Mouse (Mus musculus): ENCODE measurements around the gene Ldah. TPM values are rescaled to one million over a fixed set of nuclear protein-coding genes. Genes with fewer than 3 reads are reported as not detected.

Ldah gene
- polyA plus RNA-seq, 1 experiment from 2014 or later = 49.3 TPM

DNA sequence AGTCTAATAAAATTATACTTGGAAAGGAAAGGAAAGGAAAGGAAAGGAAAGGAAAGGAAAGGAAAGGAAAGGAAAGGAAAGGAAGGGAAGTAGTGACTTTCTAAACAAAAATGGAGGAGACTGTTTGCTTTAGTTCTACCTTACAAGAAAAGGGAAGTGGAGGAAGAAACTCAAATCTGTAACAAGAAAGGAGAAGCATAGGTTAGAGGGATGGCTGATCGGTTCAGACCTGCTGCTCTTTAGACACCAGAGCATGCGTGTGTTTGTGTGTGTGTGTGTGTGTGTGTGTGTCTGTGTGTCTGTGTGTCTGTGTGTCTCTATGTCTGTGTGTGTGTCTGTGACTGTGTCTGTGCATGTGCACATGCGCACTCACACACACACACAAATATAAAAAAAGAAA, 23.2 kb downstream of the Ldah start:
- no peaks in the 10 kb centered on the region for H3K27me3 ChIP-seq
- H3K27ac ChIP-seq = no peak overlapping the region
- H3K4me2 ChIP-seq = no peak overlapping the region
- H3K9me3 ChIP-seq = no peaks in the 10 kb centered on the region
- ATAC-seq (ENCODE audit: borderline replicate concordance, extremely low read depth, low FRiP score, low TSS enrichment) = no peak
- H3K4me1 ChIP-seq = no peaks in the 10 kb centered on the region
- 90% methylated on average over 3 of the region's 3 CpGs for WGBS
- H3K36me3 ChIP-seq = peaks cover 4% of the 10 kb centered on the region; the same call in 1 of the 2 replicates
- H3K9ac ChIP-seq = no peak overlapping the region
- H3K4me3 ChIP-seq = no peak overlapping the region

DNA sequence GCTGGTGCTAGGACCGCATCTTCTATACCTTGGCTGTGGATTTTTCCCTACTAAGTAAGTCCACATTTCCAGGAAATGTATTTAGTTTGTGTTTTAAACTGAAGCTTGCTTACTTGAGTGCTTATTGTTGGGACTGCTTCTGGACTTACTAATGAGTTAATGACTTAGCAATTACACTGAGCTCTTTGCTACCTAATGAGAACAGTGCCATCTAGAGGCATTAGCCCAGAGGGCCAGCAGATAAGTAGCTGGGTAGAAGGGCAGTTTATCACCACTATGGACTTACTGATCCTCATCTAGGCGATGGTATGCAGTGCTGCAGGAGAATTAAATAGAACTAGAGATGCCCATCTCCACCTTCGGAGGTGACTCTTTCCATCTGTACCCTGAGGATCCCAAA, 24.8 kb downstream of the Ldah start:
- Histone ChIP-seq H3K36me3 (no peaks in the 10 kb centered on the region), H3K9ac (no peak overlapping the region), H3K4me2 (no peak overlapping the region), H3K27me3 (no peaks in the 10 kb centered on the region), H3K4me1 (no peaks in the 10 kb centered on the region), H3K9me3 (no peaks in the 10 kb centered on the region), H3K27ac (no peak overlapping the region), H3K4me3 (no peak overlapping the region)
- ATAC-seq (ENCODE audit: borderline replicate concordance, extremely low read depth, low FRiP score, low TSS enrichment) = no peak
- WGBS = 80% methylated on average over 3 of the region's 3 CpGs

DNA sequence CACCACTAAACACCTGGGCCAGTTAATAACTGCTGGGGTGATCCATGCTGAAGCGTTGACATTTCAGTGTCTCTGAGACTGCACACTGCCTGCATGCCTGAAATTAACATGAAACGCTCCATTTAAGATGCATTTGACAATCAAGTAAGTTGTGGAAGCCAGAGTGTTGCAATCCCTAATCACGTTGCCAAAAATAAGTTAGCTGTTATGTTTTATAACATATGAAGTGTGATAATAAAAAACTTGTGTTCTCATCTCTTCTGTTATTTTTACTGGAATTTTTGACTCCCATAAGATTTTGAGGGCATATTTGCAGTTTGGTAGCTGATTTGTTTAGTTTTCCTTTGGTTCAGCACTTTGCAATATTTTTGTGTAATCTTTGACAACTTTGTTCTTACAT, 34.3 kb downstream of the Ldah start:
- Histone ChIP-seq H3K27me3 (no peaks in the 10 kb centered on the region), H3K9me3 (no peaks in the 10 kb centered on the region), H3K27ac (no peak overlapping the region), H3K4me3 (no peak overlapping the region), H3K9ac (no peak overlapping the region), H3K4me1 (peaks cover 22% of the 10 kb centered on the region; the same call in 1 of the 2 replicates), H3K36me3 (no peaks in the 10 kb centered on the region; the same call in 1 of the 2 replicates), H3K4me2 (no peak overlapping the region)
- peak; percentile 49; the same call in 1 of the 2 replicates for ATAC-seq (ENCODE audit: borderline replicate concordance, extremely low read depth, low FRiP score, low TSS enrichment)
- 54% methylated on average over 3 of the region's 3 CpGs for WGBS

DNA sequence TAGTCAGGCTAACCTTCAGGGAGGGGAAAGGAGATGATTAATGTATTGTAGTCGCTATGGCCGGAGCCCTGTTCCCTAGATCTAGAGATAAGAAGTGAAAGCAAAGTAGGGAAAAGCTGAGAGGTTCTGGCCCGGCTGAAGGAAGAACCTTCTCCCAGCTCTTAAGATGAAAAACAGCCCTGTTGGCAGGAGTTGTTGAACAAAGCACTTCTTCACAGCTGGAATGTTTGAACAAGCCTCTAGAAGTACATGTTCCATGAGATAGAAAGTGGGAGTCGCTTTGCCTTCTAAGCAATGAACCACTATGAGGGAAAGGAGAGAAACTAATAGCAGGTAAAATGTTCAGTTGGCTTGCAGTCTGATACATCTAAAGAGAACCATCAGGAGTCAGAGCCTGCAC, 36.8 kb downstream of the Ldah start:
- Histone ChIP-seq H3K4me2 (peak overlapping the region; percentile 21; the same call in 1 of the 2 replicates), H3K27ac (no peak overlapping the region), H3K9me3 (no peaks in the 10 kb centered on the region), H3K9ac (no peak overlapping the region), H3K4me1 (peaks cover 22% of the 10 kb centered on the region; the same call in 1 of the 2 replicates), H3K4me3 (no peak overlapping the region), H3K36me3 (no peaks in the 10 kb centered on the region; the same call in 1 of the 2 replicates), H3K27me3 (no peaks in the 10 kb centered on the region)
- ATAC-seq (ENCODE audit: borderline replicate concordance, extremely low read depth, low FRiP score, low TSS enrichment) = no peak
- 32% methylated on average over 4 of the region's 4 CpGs for whole genome bisulfite sequencing

DNA sequence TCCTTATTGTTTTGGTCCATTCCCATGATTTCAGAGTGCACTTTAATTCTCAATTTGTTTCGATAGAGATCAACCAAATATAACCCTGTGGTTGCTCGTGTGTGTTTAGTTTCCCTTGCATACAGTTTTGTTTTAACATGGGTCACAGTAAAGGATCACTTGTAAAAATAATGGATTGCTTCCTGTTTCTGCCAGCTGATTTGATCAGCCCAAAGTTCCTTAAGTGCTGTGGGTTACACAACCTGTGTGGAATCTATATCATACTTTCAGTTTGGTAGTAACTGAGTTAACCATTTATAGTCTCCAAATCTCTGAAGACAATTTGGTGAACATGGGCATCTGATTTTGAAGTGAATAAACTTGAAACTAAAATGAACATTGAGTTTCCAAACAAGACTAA, 52.4 kb downstream of the Ldah start:
- H3K4me1 ChIP-seq = 0 out of 2 replicates have a peak, but pooled peaks cover 6% of the 10 kb centered on the region
- no peak overlapping the region for H3K27ac ChIP-seq
- H3K36me3 ChIP-seq = no peaks in the 10 kb centered on the region
- no peaks in the 10 kb centered on the region for H3K9me3 ChIP-seq
- ATAC-seq (ENCODE audit: borderline replicate concordance, extremely low read depth, low FRiP score, low TSS enrichment) = no peak
- H3K27me3 ChIP-seq = no peaks in the 10 kb centered on the region
- 51% methylated on average over 2 of the region's 2 CpGs for WGBS
- H3K4me2 ChIP-seq = no peak overlapping the region
- no peak overlapping the region for H3K9ac ChIP-seq
- H3K4me3 ChIP-seq = no peak overlapping the region

- Histone ChIP-seq H3K36me3 (no peaks in the 10 kb centered on the region), H3K27ac (no peak overlapping the region), H3K9me3 (no peaks in the 10 kb centered on the region), H3K4me3 (no peak overlapping the region), H3K9ac (no peak overlapping the region), H3K27me3 (no peaks in the 10 kb centered on the region), H3K4me2 (no peak overlapping the region), H3K4me1 (0 out of 2 replicates have a peak, but pooled peaks cover 7% of the 10 kb centered on the region)
- ATAC-seq (ENCODE audit: borderline replicate concordance, extremely low read depth, low FRiP score, low TSS enrichment) = no peak
- WGBS = 82% methylated on average over 7 of the region's 7 CpGs
These were observed 58.4 kb downstream of the Ldah start for GRCm38 (mm10) chr12:8266311-8266710.

DNA sequence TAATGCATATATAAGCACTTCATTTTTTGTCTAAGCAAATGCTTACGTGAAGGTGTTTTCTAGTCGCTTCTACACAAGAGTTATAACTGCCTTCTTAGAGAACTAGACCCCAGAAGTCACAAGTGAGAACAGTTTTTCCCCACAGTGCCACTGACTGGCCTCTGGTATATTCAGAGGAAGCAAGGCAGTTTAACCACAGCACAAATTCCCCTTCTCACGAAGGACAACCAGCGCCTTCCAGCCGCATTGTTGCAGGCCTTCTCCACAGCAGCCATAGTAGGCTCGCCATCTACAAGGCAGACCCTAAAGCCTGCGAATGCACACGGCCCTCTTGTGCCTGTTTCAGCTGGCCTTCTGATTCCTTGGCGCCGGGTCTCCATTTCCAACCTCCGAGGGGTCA, 61.7 kb downstream of the Ldah start:
- Histone ChIP-seq H3K36me3 (no peaks in the 10 kb centered on the region), H3K27ac (no peak overlapping the region), H3K4me1 (0 out of 2 replicates have a peak, but pooled peaks cover 7% of the 10 kb centered on the region), H3K4me3 (no peak overlapping the region), H3K27me3 (no peaks in the 10 kb centered on the region), H3K9me3 (no peaks in the 10 kb centered on the region), H3K4me2 (no peak overlapping the region), H3K9ac (no peak overlapping the region)
- no peak for ATAC-seq (ENCODE audit: borderline replicate concordance, extremely low read depth, low FRiP score, low TSS enrichment)
- whole genome bisulfite sequencing = 94% methylated on average over 11 of the region's 11 CpGs

GRCm38 (mm10) chr12:8271405-8271804, 63.5 kb downstream of the Ldah start:
- WGBS = 67% methylated on average over 2 of the region's 2 CpGs
- no peak overlapping the region for H3K9ac ChIP-seq
- ATAC-seq (ENCODE audit: borderline replicate concordance, extremely low read depth, low FRiP score, low TSS enrichment) = no peak

DNA sequence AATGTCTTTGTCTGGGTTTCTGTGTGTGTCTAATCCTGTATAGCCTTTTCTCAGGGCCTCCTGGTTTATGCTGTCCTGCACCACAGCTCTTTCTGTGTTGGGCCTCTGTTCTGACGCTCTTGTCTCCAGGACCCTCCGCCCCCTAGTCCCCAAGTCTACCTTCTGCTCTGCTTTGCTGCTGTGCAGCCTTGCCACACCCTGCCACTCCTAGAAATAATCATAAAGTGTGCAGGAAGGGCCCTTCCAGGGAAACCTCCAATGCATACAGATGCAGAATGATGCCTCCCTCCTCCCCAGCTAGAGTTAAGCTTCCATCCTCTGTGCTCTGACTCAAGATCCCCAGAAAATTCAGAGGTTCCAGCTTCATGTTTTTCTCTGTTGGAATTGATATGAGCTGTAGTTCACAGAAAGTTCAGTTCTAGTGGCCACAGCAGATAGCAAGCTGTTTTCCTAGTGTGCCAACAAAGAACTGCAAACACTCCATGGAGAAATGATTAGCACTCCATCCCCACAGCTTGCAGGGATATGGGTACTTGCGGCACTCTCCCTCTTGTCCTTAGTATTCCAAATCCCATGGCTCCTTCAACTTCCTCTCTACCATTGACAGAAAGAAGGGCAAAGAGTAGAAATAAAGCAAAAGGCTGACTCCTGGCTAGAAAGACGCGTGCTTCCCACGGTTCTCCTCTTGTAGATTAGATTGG, 65.7 kb downstream of the Ldah start:
- no peak overlapping the region for H3K27ac ChIP-seq
- no peaks in the 10 kb centered on the region for H3K27me3 ChIP-seq
- H3K4me2 ChIP-seq = no peak overlapping the region
- no peaks in the 10 kb centered on the region; the same call in 1 of the 2 replicates for H3K36me3 ChIP-seq
- no peak overlapping the region for H3K4me3 ChIP-seq
- 62% methylated on average over 6 of the region's 6 CpGs for WGBS
- H3K9ac ChIP-seq = no peak overlapping the region
- no peaks in the 10 kb centered on the region for H3K9me3 ChIP-seq
- no peak for ATAC-seq (ENCODE audit: borderline replicate concordance, extremely low read depth, low FRiP score, low TSS enrichment)
- no peaks in the 10 kb centered on the region for H3K4me1 ChIP-seq

More at GRCm38 (mm10) chr12:8271405-8271804, 63.5 kb downstream of the Ldah start:
- H3K4me1 ChIP-seq = 0 out of 2 replicates have a peak, but pooled peaks cover 7% of the 10 kb centered on the region
- no peak overlapping the region for H3K27ac ChIP-seq
- H3K9me3 ChIP-seq = no peaks in the 10 kb centered on the region
- no peaks in the 10 kb centered on the region for H3K27me3 ChIP-seq
- H3K4me3 ChIP-seq = no peak overlapping the region
- H3K36me3 ChIP-seq = no peaks in the 10 kb centered on the region; the same call in 1 of the 2 replicates
- no peak overlapping the region for H3K4me2 ChIP-seq

DNA sequence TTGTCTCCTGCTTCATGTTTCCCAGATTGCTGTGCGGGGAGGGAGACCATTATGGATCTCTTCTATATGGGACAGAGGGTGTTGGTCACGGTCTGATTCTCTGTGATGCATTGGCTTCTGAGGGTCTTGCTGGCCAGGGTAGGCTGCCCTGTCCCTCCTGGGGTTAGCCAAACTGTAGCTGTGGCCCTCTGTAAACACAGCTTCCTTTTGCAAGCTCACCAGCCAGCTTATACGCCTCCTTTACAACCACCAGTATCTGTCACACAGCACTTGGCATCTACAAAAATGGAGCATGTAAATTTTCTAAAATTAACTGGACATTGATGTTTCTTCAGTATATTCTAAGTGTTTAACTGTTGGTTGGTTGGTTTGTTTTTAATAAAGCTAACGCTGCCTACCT, 67.5 kb downstream of the Ldah start:
- no peak overlapping the region for H3K4me2 ChIP-seq
- no peak overlapping the region for H3K27ac ChIP-seq
- ATAC-seq (ENCODE audit: borderline replicate concordance, extremely low read depth, low FRiP score, low TSS enrichment) = no peak
- no peak overlapping the region for H3K4me3 ChIP-seq
- H3K4me1 ChIP-seq = no peaks in the 10 kb centered on the region
- 86% methylated on average over 4 of the region's 4 CpGs for WGBS
- H3K27me3 ChIP-seq = no peaks in the 10 kb centered on the region
- H3K9ac ChIP-seq = no peak overlapping the region
- H3K36me3 ChIP-seq = peaks cover 4% of the 10 kb centered on the region; the same call in 1 of the 2 replicates
- no peaks in the 10 kb centered on the region for H3K9me3 ChIP-seq

DNA sequence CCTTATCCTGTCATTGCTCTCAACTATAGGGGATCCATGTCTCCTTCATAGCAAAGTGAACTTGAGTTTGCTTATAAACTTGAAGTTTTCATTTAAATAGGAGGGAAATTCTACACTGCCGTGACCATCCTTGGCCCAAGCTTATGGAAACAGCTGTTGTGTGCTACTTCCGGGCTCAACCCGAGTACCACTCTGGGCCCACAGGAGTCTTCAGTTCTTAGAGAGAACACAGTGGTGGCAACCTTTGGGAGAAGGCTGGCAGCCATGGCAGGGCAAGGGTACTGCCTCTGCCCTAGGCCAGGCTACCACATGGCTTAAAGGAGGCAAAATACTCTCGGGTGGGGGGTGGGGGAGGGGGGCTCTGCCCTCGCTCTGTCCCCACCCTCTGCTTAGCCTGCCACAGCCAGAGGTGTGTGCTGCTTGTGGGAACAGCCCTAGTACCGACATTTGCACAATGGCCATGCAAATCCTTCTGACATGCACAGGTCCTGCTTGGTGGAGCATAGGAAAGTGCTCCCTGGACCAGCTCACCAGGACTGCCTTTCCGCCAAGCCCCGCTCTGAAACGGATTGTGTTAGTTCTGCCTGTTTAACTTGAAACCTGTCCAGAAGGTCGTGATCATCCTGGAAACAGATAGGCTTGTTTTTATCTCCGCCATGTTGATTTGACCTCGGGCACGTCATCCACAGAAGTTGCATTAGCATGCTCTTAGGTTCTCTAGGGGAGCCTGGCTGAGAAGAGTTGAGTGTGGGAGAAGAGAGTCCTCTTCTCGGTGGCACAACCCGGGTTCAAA, 73.5 kb downstream of the Ldah start:
- H3K4me1 ChIP-seq = no peaks in the 10 kb centered on the region
- H3K4me3 ChIP-seq = no peak overlapping the region
- ATAC-seq (ENCODE audit: borderline replicate concordance, extremely low read depth, low FRiP score, low TSS enrichment) = no peak
- H3K4me2 ChIP-seq = no peak overlapping the region
- no peak overlapping the region for H3K9ac ChIP-seq
- no peak overlapping the region for H3K27ac ChIP-seq
- no peaks in the 10 kb centered on the region for H3K9me3 ChIP-seq
- H3K27me3 ChIP-seq = no peaks in the 10 kb centered on the region
- peaks cover 4% of the 10 kb centered on the region; the same call in 1 of the 2 replicates for H3K36me3 ChIP-seq
- WGBS = 82% methylated on average over 15 of the region's 15 CpGs

- Histone ChIP-seq H3K4me3 (no peak overlapping the region), H3K9ac (no peak overlapping the region), H3K36me3 (no peaks in the 10 kb centered on the region), H3K27ac (no peak overlapping the region), H3K27me3 (no peaks in the 10 kb centered on the region), H3K4me1 (no peaks in the 10 kb centered on the region), H3K9me3 (no peaks in the 10 kb centered on the region), H3K4me2 (no peak overlapping the region)
- WGBS = 64% methylated on average over 3 of the region's 3 CpGs
- no peak for ATAC-seq (ENCODE audit: borderline replicate concordance, extremely low read depth, low FRiP score, low TSS enrichment)
These were observed 80.1 kb downstream of the Ldah start for GRCm38 (mm10) chr12:8287970-8288369.

Data from lung, embryonic 15.5 days (tissue).